Mouse (Mus musculus): ENCODE measurements around the gene 1700092M07Rik. TPM values are rescaled to one million over a fixed set of nuclear protein-coding genes. Genes with fewer than 3 reads are reported as not detected.

Gene 1700092M07Rik
- polyA plus RNA-seq, 1 experiment from 2014 or later: 0.59 TPM

DNA sequence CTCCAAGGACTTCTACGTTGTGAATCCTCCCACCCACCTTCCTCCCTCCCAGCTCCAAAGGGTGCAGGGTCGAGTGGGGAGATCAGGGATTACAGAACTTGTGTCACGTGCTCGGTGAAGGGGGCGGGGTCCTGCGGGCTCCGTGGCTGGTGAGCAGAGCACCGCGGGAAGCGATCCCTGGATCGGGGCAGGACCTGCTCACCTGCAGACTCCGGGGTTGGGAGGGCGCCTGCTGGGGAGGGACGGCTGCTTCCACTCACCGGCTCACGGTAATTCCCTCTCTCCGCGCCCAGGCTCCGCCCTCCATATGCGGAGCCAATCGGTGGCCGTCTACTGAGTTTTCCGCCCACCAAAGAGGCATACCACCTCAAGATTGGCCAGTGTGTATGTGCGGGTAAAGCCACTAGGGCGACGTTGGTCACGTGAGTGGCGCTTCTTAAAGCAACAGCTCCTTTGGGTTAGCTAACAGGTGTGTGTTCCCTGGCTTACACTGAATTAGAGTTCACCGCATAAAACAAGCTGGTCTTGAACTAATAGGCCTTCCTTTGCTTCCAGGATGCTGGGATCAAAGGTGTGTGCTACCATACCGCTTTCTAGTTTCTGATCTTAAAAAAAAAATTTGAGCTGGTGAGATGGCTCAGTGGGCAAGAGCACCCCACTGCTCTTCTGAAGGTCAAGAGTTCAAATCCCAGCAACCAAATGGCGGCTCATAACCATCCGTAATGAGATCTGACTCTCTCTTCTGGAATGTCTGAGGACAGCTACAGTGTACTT is 45.7 kb downstream of the 1700092M07Rik start, which contains the start of gene Taf6l:
TSS of gene Taf6l (minus strand) at position 410 of the 774 bp plus-strand sequence.
- Histone ChIP-seq H3K4me2 (replicated peaks; ENCODE audit: low read depth) (peak within 1 kb of the TSS; percentile 72), H3K9me3 (ENCODE audit: control insufficient read depth, low read length) (no peaks in the 10 kb centered on the region), H3K36me3 (ENCODE audit: control insufficient read depth, insufficient read depth, low read length) (peaks cover 6% of the 10 kb centered on the region; the same call in 1 of the 2 replicates), H3K4me1 (replicated peaks; ENCODE audit: control insufficient read depth, insufficient read depth) (no peaks in the 10 kb centered on the region), H3K27ac (replicated peaks) (peak within 1 kb of the TSS; percentile 75), H3K9ac (ENCODE audit: low read length) (peak within 1 kb of the TSS; percentile 76), H3K4me3 (ENCODE audit: low read depth, low read length) (peak within 1 kb of the TSS; percentile 71), H3K27me3 (ENCODE audit: control insufficient read depth, insufficient read depth, low read length) (no peaks in the 10 kb centered on the region)
- under 1% methylated on average over 32 of the region's 32 CpGs for WGBS
- TF ChIP-seq EP300 (optimal IDR thresholded peaks at IDR 0.05) (no peak), CTCF (IDR thresholded peaks at IDR 0.05; ENCODE audit: low read depth) (peak; percentile 60)
- DNase-seq (ENCODE audit: low spot score) (peak; percentile 97), ATAC-seq (ENCODE audit: low FRiP score, low TSS enrichment) (peak; percentile 99)

DNA sequence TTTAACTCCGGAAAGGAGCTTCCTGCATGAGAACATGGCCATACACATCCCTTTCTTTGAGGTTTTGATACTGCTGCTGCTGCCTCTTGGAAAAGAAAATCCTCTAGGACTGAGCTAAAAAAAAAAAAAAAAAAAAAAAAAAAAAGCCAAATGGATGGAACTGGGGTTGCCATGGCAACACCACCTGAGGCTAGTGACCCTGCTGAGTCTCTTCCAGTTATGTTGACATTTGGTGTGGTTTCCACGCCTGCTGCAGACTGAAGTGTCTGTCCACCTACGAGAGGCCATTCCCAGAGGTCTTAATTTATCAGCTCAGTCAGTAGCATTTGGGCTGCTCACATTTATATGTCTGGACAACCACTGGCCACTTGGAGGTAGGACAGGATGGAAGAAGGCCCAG is 48.0 kb downstream of the 1700092M07Rik start:
- Histone ChIP-seq H3K27me3 (ENCODE audit: control insufficient read depth, insufficient read depth, low read length) (no peaks in the 10 kb centered on the region), H3K4me1 (replicated peaks; ENCODE audit: control insufficient read depth, insufficient read depth) (no peaks in the 10 kb centered on the region), H3K36me3 (ENCODE audit: control insufficient read depth, insufficient read depth, low read length) (peaks cover 4% of the 10 kb centered on the region; the same call in 1 of the 2 replicates), H3K4me3 (ENCODE audit: low read depth, low read length) (no peak overlapping the region), H3K4me2 (replicated peaks; ENCODE audit: low read depth) (no peak overlapping the region), H3K9ac (ENCODE audit: low read length) (no peak overlapping the region), H3K27ac (replicated peaks) (no peak overlapping the region), H3K9me3 (ENCODE audit: control insufficient read depth, low read length) (no peaks in the 10 kb centered on the region)
- WGBS: 21% methylated on average over 3 of the region's 3 CpGs
- DNase-seq (ENCODE audit: low spot score): no peak
- TF ChIP-seq CTCF (IDR thresholded peaks at IDR 0.05; ENCODE audit: low read depth) (no peak), EP300 (optimal IDR thresholded peaks at IDR 0.05) (no peak)
- ATAC-seq (ENCODE audit: low FRiP score, low TSS enrichment): no peak

DNA sequence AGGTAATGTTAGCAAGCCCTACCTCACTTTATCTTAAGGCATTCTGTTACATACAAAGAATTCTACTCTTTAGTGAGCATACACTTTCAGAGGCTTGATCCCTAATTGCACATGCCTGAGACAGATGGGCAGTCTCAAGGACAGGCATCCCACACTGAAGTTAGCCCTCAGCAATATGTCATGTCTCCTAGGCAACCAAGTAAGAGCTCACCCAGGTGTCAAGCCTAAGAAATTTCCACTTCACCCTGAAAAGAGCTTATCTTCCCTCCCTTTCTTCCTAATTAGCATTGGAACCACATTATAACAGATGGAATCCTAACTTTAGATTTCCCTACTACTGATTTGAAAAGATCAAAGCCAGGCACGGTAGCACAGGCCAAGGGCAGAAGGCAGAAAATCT is 48.7 kb downstream of the 1700092M07Rik start:
- Histone ChIP-seq H3K9ac (ENCODE audit: low read length) (no peak overlapping the region), H3K4me2 (replicated peaks; ENCODE audit: low read depth) (no peak overlapping the region), H3K36me3 (ENCODE audit: control insufficient read depth, insufficient read depth, low read length) (peaks cover 9% of the 10 kb centered on the region), H3K27me3 (ENCODE audit: control insufficient read depth, insufficient read depth, low read length) (no peaks in the 10 kb centered on the region), H3K4me3 (ENCODE audit: low read depth, low read length) (no peak overlapping the region), H3K27ac (replicated peaks) (no peak overlapping the region), H3K9me3 (ENCODE audit: control insufficient read depth, low read length) (no peaks in the 10 kb centered on the region), H3K4me1 (replicated peaks; ENCODE audit: control insufficient read depth, insufficient read depth) (no peaks in the 10 kb centered on the region)
- 28% methylated on average over 1 of the region's 1 CpGs for WGBS
- TF ChIP-seq CTCF (IDR thresholded peaks at IDR 0.05; ENCODE audit: low read depth): no peak
- TF ChIP-seq EP300 (optimal IDR thresholded peaks at IDR 0.05): no peak
- no peak for DNase-seq (ENCODE audit: low spot score)
- ATAC-seq (ENCODE audit: low FRiP score, low TSS enrichment): no peak

DNA sequence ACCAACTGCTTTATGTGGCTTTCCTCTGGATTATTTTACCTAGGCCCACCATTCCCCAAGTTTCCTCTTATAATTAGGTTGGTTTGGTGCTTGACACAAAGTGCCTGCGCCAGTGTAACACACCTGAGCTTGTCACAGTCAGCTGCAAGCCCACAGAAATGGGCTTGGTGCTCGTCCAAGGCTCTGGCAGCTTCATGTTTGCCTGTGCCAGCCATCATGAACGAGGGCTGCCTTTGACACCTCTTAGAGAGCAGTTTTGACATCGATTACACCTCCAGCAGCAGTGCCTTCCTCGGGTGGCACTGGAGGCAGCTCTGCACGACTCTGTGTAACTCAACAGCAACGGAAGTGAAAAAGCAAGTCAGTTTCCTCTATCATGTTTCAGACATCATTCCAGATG is 49.7 kb downstream of the 1700092M07Rik start:
- Histone ChIP-seq H3K4me1 (replicated peaks; ENCODE audit: control insufficient read depth, insufficient read depth) (no peaks in the 10 kb centered on the region), H3K9me3 (ENCODE audit: control insufficient read depth, low read length) (no peaks in the 10 kb centered on the region), H3K27me3 (ENCODE audit: control insufficient read depth, insufficient read depth, low read length) (no peaks in the 10 kb centered on the region), H3K27ac (replicated peaks) (no peak overlapping the region), H3K9ac (ENCODE audit: low read length) (no peak overlapping the region), H3K4me2 (replicated peaks; ENCODE audit: low read depth) (no peak overlapping the region), H3K4me3 (ENCODE audit: low read depth, low read length) (no peak overlapping the region), H3K36me3 (ENCODE audit: control insufficient read depth, insufficient read depth, low read length) (peaks cover 9% of the 10 kb centered on the region)
- ATAC-seq (ENCODE audit: low FRiP score, low TSS enrichment): no peak
- whole genome bisulfite sequencing: 77% methylated on average over 7 of the region's 7 CpGs
- no peak for DNase-seq (ENCODE audit: low spot score)
- TF ChIP-seq EP300 (optimal IDR thresholded peaks at IDR 0.05) (no peak), CTCF (IDR thresholded peaks at IDR 0.05; ENCODE audit: low read depth) (no peak)

Small RNA genes within 50 kb of the gene (microRNA-seq; reads per million reads assigned to microRNA genes)
- not detected for gene Mir6992

Other genes starting within 250 kb of the 1700092M07Rik start
- gene Slc22a8, start 149.5 kb upstream of the 1700092M07Rik start, polyA plus RNA-seq (2015; fragmentation: Nextera tagmentation; extraction: Ambion mirVana): 0.06 TPM in 1 of 2 replicates, not detected in the other
- gene Slc22a6, start 122.7 kb upstream of the 1700092M07Rik start, polyA plus RNA-seq (2015; fragmentation: Nextera tagmentation; extraction: Ambion mirVana): not detected in 2 replicates
- gene Chrm1, start 76.9 kb upstream of the 1700092M07Rik start, polyA plus RNA-seq (2015; fragmentation: Nextera tagmentation; extraction: Ambion mirVana): 1.4 and 1.8 TPM in 2 replicates
- 82.5 and 87.0 TPM in 2 replicates for gene Slc3a2, start 17.3 kb upstream of the 1700092M07Rik start, polyA plus RNA-seq (2015; fragmentation: Nextera tagmentation; extraction: Ambion mirVana)
- 55.6 and 55.7 TPM in 2 replicates for gene Wdr74, start 4.9 kb upstream of the 1700092M07Rik start, polyA plus RNA-seq (2015; fragmentation: Nextera tagmentation; extraction: Ambion mirVana)
- 81.9 and 82.2 TPM in 2 replicates for gene Stx5a, start 695 bp downstream of the 1700092M07Rik start, polyA plus RNA-seq (2015; fragmentation: Nextera tagmentation; extraction: Ambion mirVana)
- gene Nxf1, start 16.4 kb downstream of the 1700092M07Rik start, polyA plus RNA-seq (2015; fragmentation: Nextera tagmentation; extraction: Ambion mirVana): 57.5 and 61.6 TPM in 2 replicates
- 114 and 117 TPM in 2 replicates for gene Tmem223, start 30.3 kb downstream of the 1700092M07Rik start, polyA plus RNA-seq (2015; fragmentation: Nextera tagmentation; extraction: Ambion mirVana)
- 95.2 and 98.4 TPM in 2 replicates for gene Tmem179b, start 33.7 kb downstream of the 1700092M07Rik start, polyA plus RNA-seq (2015; fragmentation: Nextera tagmentation; extraction: Ambion mirVana)
- 9.7 and 10.5 TPM in 2 replicates for gene Taf6l, start 45.7 kb downstream of the 1700092M07Rik start, polyA plus RNA-seq (2015; fragmentation: Nextera tagmentation; extraction: Ambion mirVana)
- 103 and 108 TPM in 2 replicates for gene Polr2g, start 57.9 kb downstream of the 1700092M07Rik start, polyA plus RNA-seq (2015; fragmentation: Nextera tagmentation; extraction: Ambion mirVana)
- gene Zbtb3, start 61.8 kb downstream of the 1700092M07Rik start, polyA plus RNA-seq (2015; fragmentation: Nextera tagmentation; extraction: Ambion mirVana): 2.3 TPM in 2 replicates
- 20.8 and 23.1 TPM in 2 replicates for gene Ttc9c, start 78.6 kb downstream of the 1700092M07Rik start, polyA plus RNA-seq (2015; fragmentation: Nextera tagmentation; extraction: Ambion mirVana)
- gene Hnrnpul2, start 79.3 kb downstream of the 1700092M07Rik start, polyA plus RNA-seq (2015; fragmentation: Nextera tagmentation; extraction: Ambion mirVana): 3.6 and 3.9 TPM in 2 replicates
- not detected in 2 replicates for gene AC129217.1, start 89.1 kb downstream of the 1700092M07Rik start, polyA plus RNA-seq (2015; fragmentation: Nextera tagmentation; extraction: Ambion mirVana)
- gene Bscl2, start 96.7 kb downstream of the 1700092M07Rik start, polyA plus RNA-seq (2015; fragmentation: Nextera tagmentation; extraction: Ambion mirVana): 75.9 and 79.4 TPM in 2 replicates
- gene Gng3, start 98.5 kb downstream of the 1700092M07Rik start, polyA plus RNA-seq (2015; fragmentation: Nextera tagmentation; extraction: Ambion mirVana): 7.7 and 8.6 TPM in 2 replicates
- 2.3 and 2.6 TPM in 2 replicates for gene Lrrn4cl, start 110.0 kb downstream of the 1700092M07Rik start, polyA plus RNA-seq (2015; fragmentation: Nextera tagmentation; extraction: Ambion mirVana)
- gene Ubxn1, start 130.8 kb downstream of the 1700092M07Rik start, polyA plus RNA-seq (2015; fragmentation: Nextera tagmentation; extraction: Ambion mirVana): 195 TPM in 2 replicates
- gene Uqcc3, start 140.2 kb downstream of the 1700092M07Rik start, polyA plus RNA-seq (2015; fragmentation: Nextera tagmentation; extraction: Ambion mirVana): 81.2 and 85.2 TPM in 2 replicates
- 47.2 and 47.8 TPM in 2 replicates for gene Lbhd1, start 143.0 kb downstream of the 1700092M07Rik start, polyA plus RNA-seq (2015; fragmentation: Nextera tagmentation; extraction: Ambion mirVana)
- gene Gm49403, start 143.2 kb downstream of the 1700092M07Rik start, polyA plus RNA-seq (2015; fragmentation: Nextera tagmentation; extraction: Ambion mirVana): not detected in 2 replicates
- gene 1810009A15Rik, start 148.1 kb downstream of the 1700092M07Rik start, polyA plus RNA-seq (2015; fragmentation: Nextera tagmentation; extraction: Ambion mirVana): 48.2 and 49.9 TPM in 2 replicates
- gene Gm49416, start 148.2 kb downstream of the 1700092M07Rik start, polyA plus RNA-seq (2015; fragmentation: Nextera tagmentation; extraction: Ambion mirVana): not detected in 2 replicates
- gene Ints5, start 152.3 kb downstream of the 1700092M07Rik start, polyA plus RNA-seq (2015; fragmentation: Nextera tagmentation; extraction: Ambion mirVana): 19.1 and 19.5 TPM in 2 replicates
- 32.3 and 33.3 TPM in 2 replicates for gene Ganab, start 157.4 kb downstream of the 1700092M07Rik start, polyA plus RNA-seq (2015; fragmentation: Nextera tagmentation; extraction: Ambion mirVana)
- 24.7 and 26.1 TPM in 2 replicates for gene B3gat3, start 179.7 kb downstream of the 1700092M07Rik start, polyA plus RNA-seq (2015; fragmentation: Nextera tagmentation; extraction: Ambion mirVana)
- gene Rom1, start 188.6 kb downstream of the 1700092M07Rik start, polyA plus RNA-seq (2015; fragmentation: Nextera tagmentation; extraction: Ambion mirVana): 3.0 and 3.6 TPM in 2 replicates
- 24.6 and 26.6 TPM in 2 replicates for gene Eml3, start 188.8 kb downstream of the 1700092M07Rik start, polyA plus RNA-seq (2015; fragmentation: Nextera tagmentation; extraction: Ambion mirVana)
- 68.0 and 69.3 TPM in 2 replicates for gene Mta2, start 201.2 kb downstream of the 1700092M07Rik start, polyA plus RNA-seq (2015; fragmentation: Nextera tagmentation; extraction: Ambion mirVana)
- gene Tut1, start 213.1 kb downstream of the 1700092M07Rik start, polyA plus RNA-seq (2015; fragmentation: Nextera tagmentation; extraction: Ambion mirVana): 14.9 and 15.8 TPM in 2 replicates
- 240 and 247 TPM in 2 replicates for gene Eef1g, start 226.3 kb downstream of the 1700092M07Rik start, polyA plus RNA-seq (2015; fragmentation: Nextera tagmentation; extraction: Ambion mirVana)
- 86.6 and 103 TPM in 2 replicates for gene Ahnak, start 248.6 kb downstream of the 1700092M07Rik start, polyA plus RNA-seq (2015; fragmentation: Nextera tagmentation; extraction: Ambion mirVana)

All from stomach, postnatal 0 days (tissue).